Mouse (Mus musculus) testis, adult 2 months (tissue): ENCODE data around the gene Tubgcp5.

Experiments
- CTCF ChIP-seq: fragments of 200-500 bp; IDR thresholded peaks from 2 replicates; pipeline ENCODE4 v1.5.1; 2012; ENCODE audit warnings: low read depth, mild to moderate bottlenecking, inconsistent platforms, low read length, moderate library complexity; ENCODE audit not compliant: control insufficient read depth, insufficient read depth, insufficient replicate concordance
- POLR2A ChIP-seq: fragments of 200-500 bp; IDR thresholded peaks from 2 replicates; pipeline ENCODE4 v1.6.1; 2012; ENCODE audit warnings: low read depth, mild to moderate bottlenecking, inconsistent platforms, low read length, moderate library complexity; ENCODE audit not compliant: control insufficient read depth

DNA sequence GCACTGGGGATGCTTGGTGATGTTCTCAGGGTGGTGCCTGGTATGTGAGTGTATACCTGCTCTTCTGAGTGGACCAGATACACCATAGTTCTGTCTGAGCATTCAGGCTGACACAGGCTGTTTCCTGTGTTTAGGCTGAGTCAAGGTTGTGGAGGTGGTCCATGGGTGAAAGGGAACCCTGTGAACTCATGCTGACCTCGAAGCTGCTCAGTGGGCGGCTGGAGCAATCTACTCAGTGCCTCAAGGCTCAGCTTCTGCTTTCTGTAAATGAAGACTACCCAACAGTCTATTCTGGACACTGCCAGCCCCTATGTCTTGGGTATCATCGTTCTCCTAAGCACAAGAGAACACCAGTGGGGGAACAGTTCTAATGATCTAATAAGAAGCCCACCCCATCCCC lies 61.6 kb downstream of the Tubgcp5 start:
- TF ChIP-seq POLR2A (no peak), CTCF (no peak)
